Mouse (Mus musculus): ENCODE results near the gene Cdk11b. TPM values are rescaled to one million over a fixed set of nuclear protein-coding genes. Genes with fewer than 3 reads are reported as not detected.

The Cdk11b gene
- polyA plus RNA-seq, 1 experiment from 2014 or later: 69.4 TPM

- 95% methylated on average over 3 of the region's 3 CpGs for WGBS
- Histone ChIP-seq H3K4me3 (ENCODE audit: low read depth, low read length) (no peak overlapping the region), H3K9ac (ENCODE audit: low read length) (no peak overlapping the region), H3K4me1 (ENCODE audit: control insufficient read depth, insufficient read depth, low read length) (peaks cover 5% of the 10 kb centered on the region; the same call in 1 of the 2 replicates), H3K4me2 (ENCODE audit: low read depth, severe bottlenecking) (no peak overlapping the region), H3K27ac (replicated peaks; ENCODE audit: low read depth, low read length) (no peak overlapping the region), H3K9me3 (ENCODE audit: control insufficient read depth, low read length) (no peaks in the 10 kb centered on the region), H3K36me3 (ENCODE audit: control insufficient read depth, insufficient read depth, low read length) (no peaks in the 10 kb centered on the region), H3K27me3 (ENCODE audit: control insufficient read depth, insufficient read depth, low read length) (peaks cover 7% of the 10 kb centered on the region; the same call in 1 of the 2 replicates)
- ATAC-seq (ENCODE audit: insufficient number of reproducible peaks, low FRiP score, low TSS enrichment, low read depth) (no peak), DNase-seq (ENCODE audit: low spot score) (no peak)
Observed at GRCm38 (mm10) chr4:155692421-155692820, 67.8 kb downstream of the Cdk11b start.

- peak within 1 kb of the TSS; percentile 71 for H3K4me3 ChIP-seq (ENCODE audit: low read depth, low read length)
- peaks cover 5% of the 10 kb centered on the region; the same call in 1 of the 2 replicates for H3K4me1 ChIP-seq (ENCODE audit: control insufficient read depth, insufficient read depth, low read length)
- 1% methylated on average over 28 of the region's 47 CpGs for WGBS
- H3K4me2 ChIP-seq (ENCODE audit: low read depth, severe bottlenecking): peak within 1 kb of the TSS; percentile 95
- H3K27me3 ChIP-seq (ENCODE audit: control insufficient read depth, insufficient read depth, low read length): peaks cover 7% of the 10 kb centered on the region; the same call in 1 of the 2 replicates
- H3K27ac ChIP-seq (replicated peaks; ENCODE audit: low read depth, low read length): peak within 1 kb of the TSS; percentile 21; the same call in 1 of the 2 replicates
- no peaks in the 10 kb centered on the region for H3K9me3 ChIP-seq (ENCODE audit: control insufficient read depth, low read length)
- peak within 1 kb of the TSS; percentile 68 for H3K9ac ChIP-seq (ENCODE audit: low read length)
- H3K36me3 ChIP-seq (ENCODE audit: control insufficient read depth, insufficient read depth, low read length): no peaks in the 10 kb centered on the region
- peak; percentile 79 for DNase-seq (ENCODE audit: low spot score)
- peak; percentile 77; the same call in 1 of the 2 replicates for ATAC-seq (ENCODE audit: insufficient number of reproducible peaks, low FRiP score, low TSS enrichment, low read depth)
Observed at GRCm38 (mm10) chr4:155694111-155694481, 69.4 kb downstream of the Cdk11b start, which contains the start of gene Fndc10. Gene Fndc10, plus strand, starts transcription at chr4:155694342.

GRCm38 (mm10) chr4:155694482-155695401 is 70.1 kb downstream of the Cdk11b start:
- peaks cover 7% of the 10 kb centered on the region; the same call in 1 of the 2 replicates for H3K27me3 ChIP-seq (ENCODE audit: control insufficient read depth, insufficient read depth, low read length)
- peak overlapping the region; percentile 71 for H3K4me3 ChIP-seq (ENCODE audit: low read depth, low read length)
- no peaks in the 10 kb centered on the region for H3K36me3 ChIP-seq (ENCODE audit: control insufficient read depth, insufficient read depth, low read length)
- DNase-seq (ENCODE audit: low spot score): peak; percentile 68
- peak; percentile 49; the same call in 1 of the 2 replicates for ATAC-seq (ENCODE audit: insufficient number of reproducible peaks, low FRiP score, low TSS enrichment, low read depth)
- under 1% methylated on average over 86 of the region's 92 CpGs for WGBS
- peak overlapping the region; percentile 21; the same call in 1 of the 2 replicates for H3K27ac ChIP-seq (replicated peaks; ENCODE audit: low read depth, low read length)
- peaks cover 5% of the 10 kb centered on the region; the same call in 1 of the 2 replicates for H3K4me1 ChIP-seq (ENCODE audit: control insufficient read depth, insufficient read depth, low read length)
- H3K9ac ChIP-seq (ENCODE audit: low read length): peak overlapping the region; percentile 68
- H3K4me2 ChIP-seq (ENCODE audit: low read depth, severe bottlenecking): peak overlapping the region; percentile 95
- H3K9me3 ChIP-seq (ENCODE audit: control insufficient read depth, low read length): no peaks in the 10 kb centered on the region

- Histone ChIP-seq H3K36me3 (ENCODE audit: control insufficient read depth, insufficient read depth, low read length) (no peaks in the 10 kb centered on the region), H3K4me2 (ENCODE audit: low read depth, severe bottlenecking) (no peak overlapping the region; the same call in 1 of the 2 replicates), H3K9me3 (ENCODE audit: control insufficient read depth, low read length) (no peaks in the 10 kb centered on the region), H3K4me1 (ENCODE audit: control insufficient read depth, insufficient read depth, low read length) (peaks cover 5% of the 10 kb centered on the region; the same call in 1 of the 2 replicates), H3K27ac (replicated peaks; ENCODE audit: low read depth, low read length) (no peak overlapping the region), H3K4me3 (ENCODE audit: low read depth, low read length) (peak overlapping the region; percentile 71; the same call in 1 of the 2 replicates), H3K9ac (ENCODE audit: low read length) (no peak overlapping the region), H3K27me3 (ENCODE audit: control insufficient read depth, insufficient read depth, low read length) (peaks cover 7% of the 10 kb centered on the region; the same call in 1 of the 2 replicates)
- ATAC-seq (ENCODE audit: insufficient number of reproducible peaks, low FRiP score, low TSS enrichment, low read depth): no peak
- 83% methylated on average over 4 of the region's 4 CpGs for WGBS
- no peak for DNase-seq (ENCODE audit: low spot score)
Observed at GRCm38 (mm10) chr4:155695531-155696062, 70.9 kb downstream of the Cdk11b start.

- H3K4me2 ChIP-seq (ENCODE audit: low read depth, severe bottlenecking): no peak overlapping the region
- DNase-seq (ENCODE audit: low spot score) (no peak), ATAC-seq (ENCODE audit: insufficient number of reproducible peaks, low FRiP score, low TSS enrichment, low read depth) (no peak)
- H3K9ac ChIP-seq (ENCODE audit: low read length): no peak overlapping the region
- H3K9me3 ChIP-seq (ENCODE audit: control insufficient read depth, low read length): no peaks in the 10 kb centered on the region
- no peak overlapping the region for H3K4me3 ChIP-seq (ENCODE audit: low read depth, low read length)
- no peaks in the 10 kb centered on the region for H3K36me3 ChIP-seq (ENCODE audit: control insufficient read depth, insufficient read depth, low read length)
- H3K27me3 ChIP-seq (ENCODE audit: control insufficient read depth, insufficient read depth, low read length): peaks cover 7% of the 10 kb centered on the region; the same call in 1 of the 2 replicates
- peaks cover 5% of the 10 kb centered on the region; the same call in 1 of the 2 replicates for H3K4me1 ChIP-seq (ENCODE audit: control insufficient read depth, insufficient read depth, low read length)
- H3K27ac ChIP-seq (replicated peaks; ENCODE audit: low read depth, low read length): no peak overlapping the region
- WGBS: 72% methylated on average over 16 of the region's 16 CpGs
Observed at GRCm38 (mm10) chr4:155696261-155697255, 71.9 kb downstream of the Cdk11b start.

Other genes starting within 250 kb of the Cdk11b start
- gene Gabrd, start 226.7 kb upstream of the Cdk11b start, polyA plus RNA-seq (2014; fragmentation: Nextera tagmentation; extraction: Ambion mirVana): 0.08 TPM in 1 of 2 replicates, not detected in the other
- 5.1 and 6.1 TPM in 2 replicates for gene Cfap74, start 215.7 kb upstream of the Cdk11b start, polyA plus RNA-seq (2014; fragmentation: Nextera tagmentation; extraction: Ambion mirVana)
- gene Tmem52, start 155.7 kb upstream of the Cdk11b start, polyA plus RNA-seq (2014; fragmentation: Nextera tagmentation; extraction: Ambion mirVana): not detected in 2 replicates
- 625 and 626 TPM in 2 replicates for gene Gnb1, start 133.5 kb upstream of the Cdk11b start, polyA plus RNA-seq (2014; fragmentation: Nextera tagmentation; extraction: Ambion mirVana)
- gene Nadk, start 62.5 kb upstream of the Cdk11b start, polyA plus RNA-seq (2014; fragmentation: Nextera tagmentation; extraction: Ambion mirVana): 99.1 and 105 TPM in 2 replicates
- 16.1 and 16.4 TPM in 2 replicates for gene Slc35e2, start 23.4 kb upstream of the Cdk11b start, polyA plus RNA-seq (2014; fragmentation: Nextera tagmentation; extraction: Ambion mirVana)
- not detected in 2 replicates for gene Gm10563, start 20.6 kb downstream of the Cdk11b start, polyA plus RNA-seq (2014; fragmentation: Nextera tagmentation; extraction: Ambion mirVana)
- 11.3 and 12.2 TPM in 2 replicates for gene Mmp23, start 28.5 kb downstream of the Cdk11b start, polyA plus RNA-seq (2014; fragmentation: Nextera tagmentation; extraction: Ambion mirVana)
- 16.0 and 16.6 TPM in 2 replicates for gene Mib2, start 44.3 kb downstream of the Cdk11b start, polyA plus RNA-seq (2014; fragmentation: Nextera tagmentation; extraction: Ambion mirVana)
- 2.0 and 2.1 TPM in 2 replicates for gene Fndc10, start 69.5 kb downstream of the Cdk11b start, polyA plus RNA-seq (2014; fragmentation: Nextera tagmentation; extraction: Ambion mirVana)
- 145 and 147 TPM in 2 replicates for gene Ssu72, start 79.9 kb downstream of the Cdk11b start, polyA plus RNA-seq (2014; fragmentation: Nextera tagmentation; extraction: Ambion mirVana)
- 0.55 and 0.79 TPM in 2 replicates for gene Tmem240, start 109.9 kb downstream of the Cdk11b start, polyA plus RNA-seq (2014; fragmentation: Nextera tagmentation; extraction: Ambion mirVana)
- 103 and 104 TPM in 2 replicates for gene Atad3a, start 136.2 kb downstream of the Cdk11b start, polyA plus RNA-seq (2014; fragmentation: Nextera tagmentation; extraction: Ambion mirVana)
- gene Vwa1, start 149.8 kb downstream of the Cdk11b start, polyA plus RNA-seq (2014; fragmentation: Nextera tagmentation; extraction: Ambion mirVana): 5.3 and 6.0 TPM in 2 replicates
- gene Tmem88b, start 161.0 kb downstream of the Cdk11b start, polyA plus RNA-seq (2014; fragmentation: Nextera tagmentation; extraction: Ambion mirVana): 0.19 and 0.34 TPM in 2 replicates
- gene Ankrd65, start 165.6 kb downstream of the Cdk11b start, polyA plus RNA-seq (2014; fragmentation: Nextera tagmentation; extraction: Ambion mirVana): not detected in 2 replicates
- 238 and 245 TPM in 2 replicates for gene Mrpl20, start 178.0 kb downstream of the Cdk11b start, polyA plus RNA-seq (2014; fragmentation: Nextera tagmentation; extraction: Ambion mirVana)
- 181 and 203 TPM in 2 replicates for gene Ccnl2, start 187.6 kb downstream of the Cdk11b start, polyA plus RNA-seq (2014; fragmentation: Nextera tagmentation; extraction: Ambion mirVana)
- gene Aurkaip1, start 206.4 kb downstream of the Cdk11b start, polyA plus RNA-seq (2014; fragmentation: Nextera tagmentation; extraction: Ambion mirVana): 132 and 138 TPM in 2 replicates
- 41.8 and 49.3 TPM in 2 replicates for gene Mxra8, start 214.8 kb downstream of the Cdk11b start, polyA plus RNA-seq (2014; fragmentation: Nextera tagmentation; extraction: Ambion mirVana)
- gene Dvl1, start 222.5 kb downstream of the Cdk11b start, polyA plus RNA-seq (2014; fragmentation: Nextera tagmentation; extraction: Ambion mirVana): 8.1 and 9.1 TPM in 2 replicates
- gene Tas1r3, start 238.5 kb downstream of the Cdk11b start, polyA plus RNA-seq (2014; fragmentation: Nextera tagmentation; extraction: Ambion mirVana): 0.24 and 0.28 TPM in 2 replicates
- gene Cptp, start 244.6 kb downstream of the Cdk11b start, polyA plus RNA-seq (2014; fragmentation: Nextera tagmentation; extraction: Ambion mirVana): 19.2 and 20.4 TPM in 2 replicates
- 89.4 and 91.1 TPM in 2 replicates for gene Ints11, start 244.7 kb downstream of the Cdk11b start, polyA plus RNA-seq (2014; fragmentation: Nextera tagmentation; extraction: Ambion mirVana)

All from limb, embryonic 11.5 days (tissue).